Mouse (Mus musculus) urinary bladder, postnatal 36 days (tissue): ENCODE results near the gene Fsd1.

Experiments used
- DNase-seq, 2 experiments: peaks; one replicate each; pipeline ENCODE4 v3.0.0; 2022; ENCODE audit warnings: low spot score in 2 of 2, mixed read lengths in 1 of 2

Gene Fsd1

GRCm38 (mm10) chr17:56030238-56030870 lies 44.0 kb downstream of the Fsd1 start:
- no peak for DNase-seq

DNA sequence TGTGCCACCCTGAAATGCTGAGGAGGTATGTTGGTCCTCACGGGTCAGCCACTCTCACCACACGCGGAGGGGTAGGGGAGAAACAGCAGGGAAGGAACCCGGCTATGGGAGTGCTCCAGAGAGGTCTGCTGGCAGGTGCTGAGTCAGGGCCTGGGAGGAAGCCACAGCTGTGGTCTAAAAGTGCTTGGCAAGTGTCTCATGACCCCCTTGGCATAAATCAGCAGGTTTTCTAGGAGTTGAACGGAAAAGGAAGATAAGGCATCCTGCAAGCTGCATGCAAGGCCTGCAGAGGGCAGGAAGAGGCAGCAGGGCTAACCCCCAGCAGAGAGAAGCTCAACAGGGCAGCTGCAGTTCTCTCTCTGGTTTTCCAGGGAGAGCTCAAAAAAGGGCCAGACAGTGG lies 44.6 kb downstream of the Fsd1 start:
- no peak for DNase-seq

DNA sequence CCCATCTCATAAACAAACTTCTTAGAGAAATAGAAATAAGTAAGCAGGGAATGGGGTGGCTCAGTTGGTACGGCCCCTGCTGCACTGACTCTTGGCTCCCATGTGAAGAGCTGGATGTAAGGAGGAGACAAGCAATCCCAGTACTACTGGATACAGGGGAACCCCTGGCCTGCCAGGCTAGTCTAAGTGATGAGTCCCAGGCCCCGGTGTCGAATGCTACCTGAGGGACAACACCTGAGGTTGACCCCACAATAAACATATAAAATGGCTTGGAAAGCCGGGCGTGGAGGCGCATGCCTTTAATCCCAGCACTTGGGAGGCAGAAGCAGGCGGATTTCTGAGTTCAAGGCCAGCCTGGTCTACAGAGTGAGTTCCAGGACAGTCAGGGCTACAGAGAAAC lies 45.1 kb downstream of the Fsd1 start:
- no peak for DNase-seq

GRCm38 (mm10) chr17:56032127-56032733 lies 45.9 kb downstream of the Fsd1 start:
- no peak for DNase-seq

DNA sequence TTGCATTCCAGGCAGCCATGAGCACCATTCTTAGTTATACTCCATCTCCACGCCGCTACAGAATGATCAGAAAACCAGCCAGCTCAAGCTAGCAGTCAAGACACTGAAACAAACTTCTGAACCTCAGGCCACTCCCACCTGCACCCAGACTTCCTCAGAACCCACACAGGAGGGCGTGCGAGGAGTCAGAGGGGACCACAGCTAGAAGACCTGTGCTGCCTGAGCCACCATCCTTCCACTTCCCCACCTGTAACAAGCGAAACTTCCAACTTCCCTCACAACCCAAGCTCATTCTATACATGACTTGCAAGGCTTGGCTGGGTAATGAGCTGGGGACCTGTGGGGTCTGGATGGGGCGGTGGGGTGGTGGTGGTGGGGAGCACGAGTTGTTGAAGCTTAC lies 46.5 kb downstream of the Fsd1 start:
- no peak for DNase-seq

DNA sequence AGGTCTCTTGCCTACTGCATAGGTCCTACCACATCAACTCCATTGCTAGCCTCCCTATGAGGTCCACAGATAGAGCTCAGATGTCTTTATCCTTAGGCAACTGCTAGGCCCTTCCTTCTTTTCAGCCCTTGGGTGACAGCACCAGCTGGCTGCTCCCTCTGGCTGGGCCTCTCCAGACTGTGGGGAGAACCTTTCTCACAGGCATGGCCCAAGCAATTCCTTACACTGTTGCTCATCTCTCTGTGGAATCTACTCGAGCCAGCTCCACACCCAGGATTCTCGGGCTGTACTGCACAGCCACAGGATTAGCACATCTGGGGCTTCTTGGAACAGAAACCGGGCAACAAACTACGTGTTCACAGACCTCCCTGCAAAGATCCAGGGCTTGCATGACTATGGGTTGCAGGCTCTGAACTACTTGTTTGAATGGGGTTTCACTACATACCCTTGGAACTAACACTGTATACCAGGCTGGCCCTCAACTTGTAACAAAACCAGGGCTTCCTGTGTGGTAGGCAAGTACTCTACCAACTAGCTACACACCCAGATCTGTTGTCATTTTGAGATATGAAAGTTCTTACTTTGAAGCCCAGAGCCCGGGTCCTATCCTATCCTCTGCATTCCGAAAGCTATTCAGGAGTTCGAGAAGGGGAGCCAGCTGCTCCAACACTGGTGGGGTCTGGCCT lies 47.9 kb downstream of the Fsd1 start:
- no peak for DNase-seq

- DNase-seq, result no peak
Observed at GRCm38 (mm10) chr17:56034726-56035100, 48.4 kb downstream of the Fsd1 start.

DNA sequence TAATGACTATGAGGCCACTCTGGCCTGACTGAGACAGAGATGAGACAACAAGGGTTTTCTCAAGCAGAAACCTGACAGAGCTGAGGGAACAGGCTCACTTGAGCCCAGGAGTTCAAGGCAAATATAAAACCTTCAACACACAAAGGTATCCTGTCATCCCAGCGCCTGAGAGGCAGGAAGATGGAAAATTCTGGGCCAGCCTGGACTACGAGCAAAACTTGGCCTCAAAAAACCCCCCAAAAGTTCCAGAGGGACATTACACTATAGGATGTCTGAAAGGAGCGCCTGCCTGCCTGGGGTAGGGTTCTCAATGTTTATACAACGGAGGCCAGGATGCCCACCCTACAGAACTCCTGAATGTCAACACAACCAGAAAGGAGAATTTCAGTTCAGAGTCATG lies 48.9 kb downstream of the Fsd1 start:
- DNase-seq, result no peak

- peak; percentile 98 to 99 for DNase-seq
Observed at GRCm38 (mm10) chr17:56036176-56036900, 50.0 kb downstream of the Fsd1 start, which contains the start of gene Sh3gl1. Sh3gl1 (minus strand) TSS chr17:56036635.

GRCm38 (mm10) chr17:56036901-56037287 lies 50.6 kb downstream of the Fsd1 start:
- no peak for DNase-seq

DNA sequence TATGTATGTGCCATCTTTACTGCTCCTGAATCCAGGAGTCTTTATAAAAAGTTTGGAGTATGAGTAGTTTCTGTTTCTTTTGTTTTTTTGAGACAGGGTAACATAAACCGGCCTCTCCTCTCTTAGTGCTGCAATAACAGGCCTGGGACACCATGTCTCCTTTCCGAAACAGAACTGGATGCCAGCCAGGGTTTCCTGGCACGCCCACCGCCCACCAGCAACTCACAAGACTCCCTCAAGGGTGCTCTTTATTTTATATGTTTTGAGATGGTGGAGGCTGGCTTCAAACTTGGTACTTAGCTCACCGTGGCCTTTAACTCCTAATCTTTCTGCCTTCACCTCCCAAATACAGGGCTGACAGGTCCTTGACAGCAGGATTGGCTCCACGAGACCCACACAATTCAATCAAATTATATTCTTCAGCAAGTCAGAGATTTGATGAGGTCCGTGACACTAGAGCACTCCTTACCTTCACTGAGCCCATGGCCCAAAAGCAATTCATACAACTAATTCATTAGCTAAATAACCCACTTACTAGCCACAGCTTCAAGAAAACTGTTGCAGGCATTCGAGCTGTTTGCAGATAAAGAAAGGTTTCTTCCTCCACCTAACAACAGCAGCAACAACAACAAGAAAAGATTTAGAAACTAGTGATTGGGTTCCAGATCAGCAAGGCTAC lies 52.4 kb downstream of the Fsd1 start:
- no peak for DNase-seq

DNA sequence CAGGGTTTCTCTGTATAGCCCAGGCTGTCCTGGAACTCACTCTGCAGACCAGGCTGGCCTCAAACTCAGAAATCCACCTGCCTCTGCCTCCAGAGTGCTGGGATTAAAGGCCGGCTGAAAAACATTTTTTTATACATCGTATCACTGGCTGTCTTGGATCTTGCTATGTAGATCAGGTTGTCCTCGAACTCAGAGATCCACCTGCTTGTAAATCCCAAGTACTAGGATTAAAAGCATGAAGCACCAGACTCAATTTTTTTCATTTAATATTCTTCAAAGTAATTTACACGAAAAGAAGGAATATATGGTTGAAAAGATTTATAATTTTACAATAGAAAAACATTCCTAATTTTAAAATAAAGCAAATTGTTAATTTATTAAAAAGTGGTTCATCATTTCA lies 53.0 kb downstream of the Fsd1 start:
- DNase-seq, result no peak

- peak; percentile 91 to 97 for DNase-seq
Observed at GRCm38 (mm10) chr17:56040030-56040856, 53.9 kb downstream of the Fsd1 start, which contains the start of gene Chaf1a. Chaf1a (plus strand) TSS chr17:56040439.

- DNase-seq, result no peak
Observed at GRCm38 (mm10) chr17:56040857-56041163, 54.5 kb downstream of the Fsd1 start.
